Mouse (Mus musculus) spleen, adult 2 months (tissue): Measurements from ENCODE around the gene Pank3.

Experiments used
- CTCF ChIP-seq: fragments of 200-500 bp; IDR thresholded peaks from 2 replicates; pipeline ENCODE4 v1.5.1; 2011; ENCODE audit warnings: mild to moderate bottlenecking, inconsistent platforms; ENCODE audit not compliant: insufficient read depth, insufficient read length, insufficient replicate concordance; ENCODE audit errors: extremely low read depth
- POLR2A ChIP-seq: fragments of 200-500 bp; IDR thresholded peaks from 2 replicates; pipeline ENCODE4 v1.6.1; 2011; ENCODE audit warnings: low read depth, low read length, inconsistent platforms

GRCm38 (mm10) chr11:35837156-35838126 lies 68.2 kb downstream of the Pank3 start:
- no peak for TF ChIP-seq CTCF
- TF ChIP-seq POLR2A: no peak
